Mouse (Mus musculus) naive thymus-derived CD4-positive, alpha-beta T cell, adult 2 months (primary cell): ENCODE results near the gene Zfp316.

Source experiments
- DNase-seq: peaks from one replicate; pipeline ENCODE4 v3.0.0-alpha.2; 2011; ENCODE audit warnings: low read depth

Gene Zfp316

GRCm38 (mm10) chr5:143222287-143222686 lies 47.5 kb downstream of the Zfp316 start:
- DNase-seq: no peak

- DNase-seq: no peak
Measured at GRCm38 (mm10) chr5:143220996-143221395, 48.8 kb downstream of the Zfp316 start.

GRCm38 (mm10) chr5:143213832-143214231 lies 56.0 kb downstream of the Zfp316 start:
- DNase-seq: no peak

- DNase-seq: no peak
Measured at GRCm38 (mm10) chr5:143205015-143205414, 64.8 kb downstream of the Zfp316 start.
